Mouse (Mus musculus) neural tube, embryonic 12.5 days (tissue): ENCODE results near the gene Nfs1. TPM values are rescaled to one million over a fixed set of nuclear protein-coding genes. Genes with fewer than 3 reads are reported as not detected.

Experiments used
- ATAC-seq: fragments of 200-750 bp; cut with Nextera tagmentation; 2 replicates; pipeline ENCODE4 v1.8.0; 2017; ENCODE audit warnings: low read depth, mild to moderate bottlenecking, moderate TSS enrichment, moderate library complexity; ENCODE audit not compliant: low FRiP score
- H3K27ac ChIP-seq: fragments of 300-500 bp; sonication (generic); 2 replicates; pipeline ENCODE4 v1.5.1; 2016
- H3K27me3 ChIP-seq: fragments of 300-500 bp; sonication (generic); replicated peaks from 2 replicates; pipeline ENCODE4 v1.6.1; 2016; ENCODE audit warnings: mild to moderate bottlenecking
- H3K36me3 ChIP-seq: fragments of 300-500 bp; sonication (generic); 2 replicates; pipeline ENCODE4 v1.6.1; 2016; ENCODE audit warnings: mild to moderate bottlenecking
- H3K4me1 ChIP-seq: fragments of 300-500 bp; sonication (generic); 2 replicates; pipeline ENCODE4 v1.6.1; 2016
- H3K4me2 ChIP-seq: fragments of 300-500 bp; sonication (generic); replicated peaks from 2 replicates; pipeline ENCODE4 v1.6.1; 2016; ENCODE audit warnings: mild to moderate bottlenecking
- H3K4me3 ChIP-seq: fragments of 300-500 bp; sonication (generic); 2 replicates; pipeline ENCODE4 v1.5.1; 2016
- H3K9ac ChIP-seq: fragments of 300-500 bp; sonication (generic); 2 replicates; pipeline ENCODE4 v1.6.1; 2016; ENCODE audit warnings: mild to moderate bottlenecking
- H3K9me3 ChIP-seq: fragments of 300-500 bp; sonication (generic); 2 replicates; pipeline ENCODE4 v1.6.1; 2016; ENCODE audit warnings: mild to moderate bottlenecking
- WGBS: fragments of 180-500 bp; shearing (Covaris S2); methylation state at CpG from one replicate; pipeline ENCODE4 v1.1.7; 2016; 5-methylcytosine and 5-hydroxymethylcytosine counted together
- polyA plus RNA-seq: library from polyadenylated mRNA; unstranded; fragments of >200 nt; fragmentation: Nextera tagmentation; extraction: Ambion mirVana; gene quantifications from 2 replicates; pipeline ENCODE4 v1.2.1, GENCODE M21; 2016

Gene Nfs1
- polyA plus RNA-seq, 1 experiment from 2014 or later: 34.6 TPM

DNA sequence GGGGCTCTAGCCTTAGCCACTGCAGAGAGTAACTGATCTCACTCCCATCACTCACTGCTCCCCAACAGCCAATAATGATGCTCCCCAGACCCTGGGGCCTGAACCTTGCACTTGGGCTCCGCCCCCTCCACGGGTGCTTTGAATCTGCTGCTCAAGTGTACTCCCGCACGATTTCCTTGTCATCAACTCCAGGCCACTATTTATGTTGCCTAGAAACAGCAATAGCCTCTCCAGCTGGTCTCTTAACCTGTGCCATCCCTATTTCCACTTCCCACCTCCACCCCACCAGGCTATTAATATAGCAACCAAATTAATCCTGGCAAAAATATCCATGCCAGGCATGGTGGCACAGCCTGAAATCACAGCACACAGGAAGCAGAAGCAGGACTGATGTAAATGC, 64.3 kb downstream of the Nfs1 start:
- no peak overlapping the region for H3K27ac ChIP-seq
- no peaks in the 10 kb centered on the region for H3K9me3 ChIP-seq
- no peaks in the 10 kb centered on the region for H3K27me3 ChIP-seq
- H3K4me3 ChIP-seq: no peak overlapping the region
- no peak overlapping the region for H3K9ac ChIP-seq
- no peak for ATAC-seq
- WGBS: 51% methylated on average over 4 of the region's 4 CpGs
- no peaks in the 10 kb centered on the region for H3K4me1 ChIP-seq
- H3K36me3 ChIP-seq: peaks cover 50% of the 10 kb centered on the region
- no peak overlapping the region for H3K4me2 ChIP-seq

DNA sequence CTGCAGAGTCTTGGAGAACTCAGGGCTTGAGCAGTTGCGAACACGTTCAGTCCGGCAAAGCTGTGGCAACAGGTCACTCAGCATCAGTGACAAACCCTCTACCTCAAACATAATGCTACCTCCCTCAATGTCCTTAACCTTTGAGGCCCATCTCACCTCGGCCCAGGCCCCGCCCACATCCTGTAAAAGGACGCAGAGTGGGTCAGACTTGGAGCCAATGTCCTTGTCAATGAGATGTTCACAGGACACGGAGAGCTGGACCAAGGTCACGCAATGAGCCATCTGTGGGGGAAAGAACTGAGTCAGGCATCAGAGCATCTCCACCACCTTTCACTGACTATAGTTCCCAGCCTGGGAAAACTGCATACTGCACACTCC, 64.8 kb downstream of the Nfs1 start:
- Histone ChIP-seq H3K4me3 (no peak overlapping the region), H3K36me3 (peaks cover 55% of the 10 kb centered on the region), H3K27me3 (no peaks in the 10 kb centered on the region), H3K4me1 (no peaks in the 10 kb centered on the region), H3K4me2 (no peak overlapping the region), H3K27ac (no peak overlapping the region), H3K9me3 (no peaks in the 10 kb centered on the region), H3K9ac (no peak overlapping the region)
- 91% methylated on average over 8 of the region's 8 CpGs for WGBS
- ATAC-seq: no peak

DNA sequence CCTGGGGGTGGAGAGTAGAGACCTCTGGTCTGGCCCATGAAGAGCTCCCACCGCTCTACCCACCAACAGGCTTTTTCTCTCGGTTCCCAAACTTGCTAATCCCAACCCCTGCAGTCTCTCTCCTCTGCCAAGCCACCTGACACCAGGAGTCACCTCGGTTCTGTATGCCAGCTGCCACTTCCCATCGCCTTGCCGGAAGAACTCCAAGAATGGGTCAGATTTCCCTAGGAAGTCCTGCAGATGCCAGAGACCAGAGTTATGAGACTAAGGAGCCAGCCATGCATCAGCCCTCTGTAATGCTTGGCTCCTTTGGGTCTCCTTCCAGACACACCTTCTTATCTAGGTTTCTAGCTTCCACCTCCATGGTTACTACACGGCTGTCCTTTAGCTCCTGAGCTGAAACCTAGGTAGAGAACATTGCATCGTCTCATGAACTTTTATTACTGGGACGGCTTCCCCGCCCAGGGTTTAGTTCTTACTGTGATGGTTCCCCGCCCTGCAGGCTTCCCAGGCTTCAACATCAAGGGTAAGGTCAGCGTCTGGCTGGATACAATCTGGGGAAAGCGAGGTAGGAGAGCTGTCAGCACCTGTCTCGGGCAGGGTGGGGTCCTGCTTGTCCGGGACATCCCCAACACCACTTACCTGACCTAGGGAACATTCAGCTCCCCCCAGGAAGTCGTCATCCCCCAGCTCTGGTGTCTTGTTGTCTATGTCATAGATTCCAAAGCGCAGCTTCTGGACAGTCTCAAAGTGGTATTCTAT, 65.4 kb downstream of the Nfs1 start:
- Histone ChIP-seq H3K9ac (no peak overlapping the region), H3K4me3 (no peak overlapping the region), H3K36me3 (peaks cover 61% of the 10 kb centered on the region), H3K27me3 (no peaks in the 10 kb centered on the region), H3K9me3 (no peaks in the 10 kb centered on the region), H3K4me2 (no peak overlapping the region), H3K27ac (no peak overlapping the region), H3K4me1 (no peaks in the 10 kb centered on the region)
- WGBS: 95% methylated on average over 16 of the region's 16 CpGs
- ATAC-seq: no peak

DNA sequence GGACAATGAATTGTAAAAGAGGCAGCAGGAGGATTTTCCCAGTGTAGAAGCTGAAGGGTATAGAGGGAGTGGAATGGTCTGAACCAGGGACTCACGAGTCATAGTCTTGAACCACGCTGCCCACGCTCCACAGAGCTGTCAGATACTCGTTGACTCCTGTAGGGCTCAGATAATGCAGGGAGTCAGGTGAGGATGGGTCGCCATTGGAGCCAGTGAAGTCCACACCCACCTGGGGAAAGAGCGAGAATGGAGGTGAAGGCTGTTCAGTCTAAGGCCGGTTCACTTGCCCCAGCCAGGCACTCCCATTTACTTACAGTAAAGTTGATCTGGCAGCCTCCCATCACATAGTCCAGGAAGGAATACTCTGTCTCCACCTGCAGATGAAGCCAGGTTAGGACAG, 66.5 kb downstream of the Nfs1 start:
- H3K9me3 ChIP-seq: no peaks in the 10 kb centered on the region
- WGBS: 95% methylated on average over 7 of the region's 7 CpGs
- no peak for ATAC-seq
- no peaks in the 10 kb centered on the region for H3K4me1 ChIP-seq
- H3K27ac ChIP-seq: no peak overlapping the region
- no peaks in the 10 kb centered on the region for H3K27me3 ChIP-seq
- no peak overlapping the region for H3K4me3 ChIP-seq
- no peak overlapping the region for H3K9ac ChIP-seq
- peaks cover 72% of the 10 kb centered on the region for H3K36me3 ChIP-seq
- no peak overlapping the region for H3K4me2 ChIP-seq

DNA sequence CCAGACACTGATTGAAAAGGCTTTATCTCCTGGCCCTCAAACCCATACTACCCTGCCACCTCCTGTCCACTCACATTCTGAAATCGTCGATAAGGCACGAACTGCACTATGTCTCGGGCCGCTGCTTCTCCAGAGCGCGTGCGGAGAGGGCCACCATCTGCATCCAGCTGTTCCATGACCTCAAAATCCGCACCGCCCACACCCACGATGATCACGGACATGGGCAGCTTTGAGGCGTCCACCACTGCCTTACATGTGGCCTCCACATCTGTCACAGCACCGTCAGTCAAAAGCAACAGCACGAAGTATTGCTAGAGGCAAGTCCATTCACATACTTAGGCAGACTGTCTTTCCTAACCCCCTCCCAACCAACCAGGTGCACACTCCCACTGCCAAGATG, 70.3 kb downstream of the Nfs1 start:
- Histone ChIP-seq H3K27me3 (no peaks in the 10 kb centered on the region), H3K27ac (no peak overlapping the region), H3K9me3 (0 out of 2 replicates have a peak, but pooled peaks cover 2% of the 10 kb centered on the region), H3K9ac (no peak overlapping the region), H3K4me2 (no peak overlapping the region), H3K4me3 (no peak overlapping the region), H3K36me3 (peaks cover 96% of the 10 kb centered on the region), H3K4me1 (no peaks in the 10 kb centered on the region)
- WGBS: 97% methylated on average over 15 of the region's 15 CpGs
- ATAC-seq: no peak

Other genes starting within 250 kb of the Nfs1 start
- gene Uqcc1, start 213.9 kb downstream of the Nfs1 start, polyA plus RNA-seq: 74.5 and 74.6 TPM in 2 replicates
- gene Gm15557, start 203.5 kb downstream of the Nfs1 start, polyA plus RNA-seq: not detected in 2 replicates
- gene Gdf5, start 198.8 kb downstream of the Nfs1 start, polyA plus RNA-seq: 1.2 and 2.0 TPM in 2 replicates
- 19.3 and 23.0 TPM in 2 replicates for gene Cep250, start 187.7 kb downstream of the Nfs1 start, polyA plus RNA-seq
- 1.8 and 2.0 TPM in 2 replicates for gene 6430550D23Rik, start 136.2 kb downstream of the Nfs1 start, polyA plus RNA-seq
- 254 and 257 TPM in 2 replicates for gene Ergic3, start 136.1 kb downstream of the Nfs1 start, polyA plus RNA-seq
- gene Fer1l4, start 91.2 kb downstream of the Nfs1 start, polyA plus RNA-seq: not detected in 2 replicates
- 6.6 and 7.9 TPM in 2 replicates for gene Spag4, start 79.0 kb downstream of the Nfs1 start, polyA plus RNA-seq
- gene Cpne1, start 32.2 kb downstream of the Nfs1 start, polyA plus RNA-seq: 52.9 and 54.8 TPM in 2 replicates
- 31.8 and 48.5 TPM in 2 replicates for gene Rbm12, start 32.2 kb downstream of the Nfs1 start, polyA plus RNA-seq
- 27.9 and 30.2 TPM in 2 replicates for gene Gm28036, start 17.1 kb downstream of the Nfs1 start, polyA plus RNA-seq
- gene Romo1, start 147 bp downstream of the Nfs1 start, polyA plus RNA-seq: 445 and 476 TPM in 2 replicates
- gene Rbm39, start 36.1 kb upstream of the Nfs1 start, polyA plus RNA-seq: 583 and 625 TPM in 2 replicates
- 91.0 and 91.9 TPM in 2 replicates for gene Phf20, start 52.3 kb upstream of the Nfs1 start, polyA plus RNA-seq
- gene Cnbd2, start 168.1 kb upstream of the Nfs1 start, polyA plus RNA-seq: 6.5 and 7.0 TPM in 2 replicates
- 117 and 122 TPM in 2 replicates for gene Scand1, start 168.5 kb upstream of the Nfs1 start, polyA plus RNA-seq